Mouse (Mus musculus) layer of hippocampus, adult 8-10 months (tissue): ENCODE measurements at regions not wholly inside any gene's neighbourhood (a gene's known extent, or its start where the extent isn't known, plus 50 kb on each side); places are given as distances from the start of the nearest gene placed in this dataset.

ENCODE experiments used
- DNase-seq, 2 experiments: peaks; one replicate each; pipeline ENCODE4 v3.0.0; 2022; ENCODE audit warnings: low spot score in 2 of 2

DNA sequence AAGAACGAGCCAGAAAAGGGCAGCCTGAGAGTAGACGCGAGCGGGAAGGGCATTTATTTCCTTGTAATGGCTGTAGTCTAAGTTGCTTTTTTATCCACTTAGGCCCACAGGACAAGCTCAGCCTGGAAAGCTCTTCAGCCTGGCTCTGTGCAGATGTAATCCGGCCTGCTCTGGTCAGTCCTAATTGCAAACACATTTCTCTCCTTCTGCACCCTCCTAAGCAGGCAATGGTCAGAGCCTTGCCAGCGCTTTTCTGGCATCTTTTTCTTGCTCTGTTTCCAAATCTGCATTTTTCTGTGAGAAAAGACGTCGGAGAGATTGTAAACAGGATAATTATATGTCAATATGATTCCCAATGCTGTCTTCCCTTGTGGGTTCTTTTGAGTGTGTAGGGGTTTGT is 224.3 kb upstream of the Tank start:
- DNase-seq: no peak

- DNase-seq: no peak
Measured at GRCm38 (mm10) chr2:61347451-61347850, 230.9 kb upstream of the Tank start.

- no peak for DNase-seq
Measured at GRCm38 (mm10) chr2:61346012-61346760, 232.2 kb upstream of the Tank start.

DNA sequence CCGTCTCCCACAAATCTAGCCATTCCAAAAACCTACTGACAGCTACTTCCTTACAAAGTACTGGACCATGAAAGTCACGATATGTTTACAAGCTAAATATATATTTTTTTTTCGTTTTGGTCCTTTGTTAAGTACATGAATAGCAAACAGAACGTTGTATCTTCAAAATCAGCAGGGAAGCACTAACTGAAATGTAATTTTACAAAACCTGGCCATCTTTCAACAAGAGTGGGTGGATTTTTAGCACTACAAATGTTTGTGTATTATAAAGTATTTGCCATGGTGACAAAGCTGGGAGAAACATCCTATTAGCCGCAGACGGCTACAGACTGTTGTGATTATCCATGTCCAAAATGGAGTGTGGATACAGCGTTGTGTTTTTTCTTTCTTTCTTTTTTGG is 233.1 kb upstream of the Tank start:
- DNase-seq: no peak

DNA sequence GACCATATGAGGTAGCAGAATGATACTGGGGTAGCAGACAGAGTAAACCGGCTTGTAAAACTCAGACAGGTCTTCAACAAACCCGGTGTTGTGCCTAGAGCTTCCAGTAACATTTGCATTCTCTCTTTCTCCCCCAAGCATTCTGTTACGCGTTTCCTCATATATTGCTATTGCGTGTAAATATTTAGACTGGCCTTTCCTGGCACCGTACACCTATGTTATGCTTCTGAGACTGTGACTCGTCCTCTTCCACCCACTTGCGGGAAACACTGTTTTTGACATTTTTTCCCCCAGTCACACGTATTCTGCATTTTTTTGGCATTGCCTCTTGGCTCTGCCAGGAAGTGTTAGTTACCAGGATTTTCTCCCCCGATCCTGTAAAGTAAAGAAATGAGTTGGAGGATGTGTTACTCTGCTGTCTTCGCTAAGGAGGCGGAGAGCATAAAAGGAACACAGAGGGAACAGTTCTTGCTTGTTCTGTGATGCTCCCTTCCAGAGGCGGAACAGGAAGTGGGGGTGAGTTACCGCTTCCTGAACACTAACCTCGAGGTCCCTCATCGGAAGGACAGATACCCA is 233.7 kb upstream of the Tank start:
- DNase-seq: peak; percentile 5 to 10

GRCm38 (mm10) chr2:61341254-61341653 is 237.1 kb upstream of the Tank start:
- no peak for DNase-seq

- DNase-seq: no peak
Measured at GRCm38 (mm10) chr2:61319226-61319625, 259.2 kb upstream of the Tank start.

- no peak for DNase-seq
Measured at GRCm38 (mm10) chr2:61310405-61310804, 268.0 kb upstream of the Tank start.

DNA sequence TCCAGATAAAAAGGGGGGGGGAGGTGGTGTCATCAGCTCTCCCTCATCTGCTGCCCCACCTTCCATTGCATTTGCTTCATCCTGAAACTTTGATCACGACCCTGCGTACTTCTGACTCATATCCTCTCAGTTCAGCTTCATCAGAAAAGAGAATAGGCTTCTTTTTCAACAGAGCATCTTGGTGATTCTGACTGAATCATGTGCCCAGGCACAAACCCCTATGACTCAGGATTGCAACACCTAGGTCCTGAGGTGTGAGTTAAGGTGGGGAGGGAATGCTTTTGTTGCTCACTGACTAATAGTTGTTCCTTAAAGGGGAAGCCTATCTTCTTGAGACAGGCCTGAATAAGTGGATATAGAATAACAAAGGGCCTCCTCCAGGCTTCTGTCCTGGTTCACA is 269.2 kb upstream of the Tank start:
- DNase-seq: no peak

DNA sequence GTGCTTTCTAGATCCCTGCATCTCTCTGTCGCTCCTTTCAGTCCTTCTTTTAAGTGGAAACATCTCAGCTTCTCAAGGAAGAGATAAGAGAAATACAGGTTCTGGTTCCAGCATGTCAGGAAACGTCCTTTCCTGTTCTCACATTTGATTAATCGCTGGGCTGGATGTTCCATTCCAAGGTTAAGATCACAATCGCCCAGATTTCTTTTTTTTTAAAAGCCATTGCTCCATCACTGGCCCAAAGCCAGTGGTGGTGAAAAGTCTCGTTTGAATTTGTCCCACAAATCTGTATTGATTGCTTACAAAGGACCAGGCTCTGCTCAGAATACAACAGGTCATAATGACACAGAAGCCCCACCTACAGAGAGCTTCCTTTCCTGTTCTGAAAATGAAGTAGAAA is 281.2 kb upstream of the Tank start:
- no peak for DNase-seq

DNA sequence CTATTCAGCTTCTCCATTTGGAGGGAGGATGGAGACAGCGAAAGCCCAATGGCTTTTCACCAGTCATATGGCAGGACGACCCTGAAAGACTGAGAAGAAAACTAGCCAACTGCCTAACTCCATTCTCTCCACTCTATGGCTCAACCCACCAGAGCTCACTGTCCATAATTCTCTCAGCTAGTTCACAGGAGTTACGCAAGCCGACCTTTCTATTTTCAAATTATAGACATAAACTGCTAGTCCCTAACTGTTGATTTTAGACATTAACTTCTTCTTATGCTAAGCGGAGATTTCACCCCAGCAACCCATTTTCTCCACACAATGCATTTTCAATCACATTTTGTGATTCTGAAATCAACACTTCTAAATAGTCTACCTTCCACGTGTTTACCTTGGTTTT is 281.8 kb upstream of the Tank start:
- no peak for DNase-seq

DNA sequence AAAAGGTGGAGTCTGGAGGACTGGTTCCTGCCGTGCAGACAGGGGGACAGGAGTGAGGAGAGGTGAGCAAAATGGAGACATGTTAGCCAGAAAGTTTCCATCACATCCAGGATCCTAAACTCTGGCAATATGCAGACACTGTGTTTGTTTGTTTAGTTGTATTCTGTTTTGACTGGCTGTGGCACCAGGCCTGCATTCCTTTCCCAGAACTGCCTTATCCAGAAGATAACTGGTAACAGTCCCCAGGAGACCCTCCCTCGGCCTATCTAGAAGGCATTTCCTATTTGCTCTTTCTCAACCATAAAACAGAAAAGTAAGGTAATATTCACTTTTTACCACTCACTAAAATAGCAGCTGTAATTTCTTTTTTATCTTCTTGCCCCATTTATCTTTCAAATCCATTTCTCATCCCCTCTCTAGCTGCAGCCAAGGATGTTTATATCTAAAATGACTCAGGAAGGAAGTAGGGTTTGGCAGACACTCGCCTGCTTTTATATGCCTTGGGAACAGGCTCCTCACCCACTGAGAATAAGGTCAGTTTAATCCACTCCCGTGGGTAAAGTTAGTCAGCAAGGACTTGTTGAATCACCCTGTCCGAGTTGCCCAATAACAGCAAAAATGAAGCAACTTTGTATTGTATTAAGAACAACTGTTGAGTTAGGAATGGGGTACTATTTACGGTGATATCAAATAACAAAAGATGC is 283.0 kb upstream of the Tank start:
- no peak for DNase-seq

DNA sequence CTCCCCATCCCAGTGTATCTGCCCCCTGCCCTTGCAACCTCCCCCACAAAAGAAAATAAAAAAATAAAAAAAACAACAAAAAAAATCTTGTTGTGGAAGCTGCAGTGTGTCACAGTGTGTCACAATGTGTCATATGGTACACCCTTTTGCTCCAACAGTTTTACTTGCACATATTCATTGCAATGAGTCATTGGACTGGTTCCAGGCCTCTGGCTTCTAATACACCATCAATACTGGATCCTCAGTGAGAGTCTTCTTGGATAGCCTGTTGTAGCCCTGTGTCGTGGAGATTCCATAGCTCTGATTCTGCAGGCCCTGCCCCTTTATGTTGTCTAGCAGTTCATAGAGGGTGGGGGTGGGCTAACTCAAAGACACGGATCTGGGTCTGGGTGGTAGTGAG is 290.1 kb upstream of the Tank start:
- DNase-seq: no peak

DNA sequence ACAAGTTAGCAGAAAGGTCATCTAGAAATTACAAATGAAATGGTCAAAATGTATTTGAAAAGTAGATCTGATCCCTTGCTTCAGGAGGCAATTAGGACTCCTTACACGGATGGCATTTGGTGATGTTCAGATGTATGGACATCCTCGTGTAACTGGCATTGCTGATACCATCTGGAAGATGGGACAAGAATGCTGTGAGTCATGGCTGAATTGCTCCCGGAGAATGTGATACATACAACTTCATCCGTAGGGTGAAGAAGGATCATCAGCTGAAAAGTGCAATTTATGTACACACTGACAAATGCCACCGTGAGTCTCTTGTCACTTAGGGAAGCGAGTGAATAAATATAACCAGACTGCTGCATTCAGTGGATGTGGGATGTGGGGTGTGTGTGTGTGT is 293.7 kb upstream of the Tank start:
- DNase-seq: no peak

- peak in 1 of 2 experiments; percentile 5 for DNase-seq
Measured at GRCm38 (mm10) chr2:61283829-61284601, 294.4 kb upstream of the Tank start.

- DNase-seq: no peak
Measured at GRCm38 (mm10) chr2:61272721-61273120, 305.7 kb upstream of the Tank start.

DNA sequence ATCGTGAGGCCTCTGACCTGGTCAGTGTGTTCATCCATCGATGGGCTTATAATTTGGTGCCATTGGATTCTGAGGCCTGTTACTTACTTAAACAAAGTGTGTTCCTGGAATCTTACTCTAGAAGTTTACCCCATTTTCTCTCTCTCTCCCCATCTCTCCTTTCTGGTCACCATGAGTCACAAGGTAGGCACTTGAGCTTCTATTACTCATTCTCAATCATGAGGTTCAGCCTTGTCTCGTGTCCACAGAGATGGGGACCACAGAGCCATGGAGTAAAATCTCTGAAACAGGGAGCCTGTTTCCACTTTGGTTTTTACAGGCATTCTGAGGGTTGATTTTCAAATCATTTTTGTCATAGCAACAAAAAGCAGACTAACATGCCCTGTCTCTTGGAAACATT is 304.7 kb upstream of the Rbms1 start:
- DNase-seq: no peak

GRCm38 (mm10) chr2:61250068-61250800 is 287.2 kb upstream of the Rbms1 start:
- DNase-seq: no peak

DNA sequence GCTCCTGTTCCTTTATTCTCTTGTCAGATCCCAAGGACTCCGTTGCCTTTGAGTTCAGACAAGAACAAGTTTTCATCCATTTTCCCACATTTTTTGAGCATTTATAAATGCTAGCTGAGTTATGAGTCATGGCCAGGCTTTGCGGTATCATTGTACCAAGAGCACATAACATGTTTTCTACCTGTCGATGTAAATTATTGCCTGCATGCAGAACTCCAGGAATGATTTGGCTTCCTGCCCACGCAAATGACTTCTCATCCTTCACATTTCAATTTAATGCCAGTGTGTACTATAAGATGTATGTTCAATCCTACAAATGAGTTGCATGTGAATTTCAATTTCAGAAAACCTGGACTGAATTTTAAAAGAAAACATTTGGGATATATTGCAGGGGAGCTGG is 285.0 kb upstream of the Rbms1 start:
- DNase-seq: no peak

DNA sequence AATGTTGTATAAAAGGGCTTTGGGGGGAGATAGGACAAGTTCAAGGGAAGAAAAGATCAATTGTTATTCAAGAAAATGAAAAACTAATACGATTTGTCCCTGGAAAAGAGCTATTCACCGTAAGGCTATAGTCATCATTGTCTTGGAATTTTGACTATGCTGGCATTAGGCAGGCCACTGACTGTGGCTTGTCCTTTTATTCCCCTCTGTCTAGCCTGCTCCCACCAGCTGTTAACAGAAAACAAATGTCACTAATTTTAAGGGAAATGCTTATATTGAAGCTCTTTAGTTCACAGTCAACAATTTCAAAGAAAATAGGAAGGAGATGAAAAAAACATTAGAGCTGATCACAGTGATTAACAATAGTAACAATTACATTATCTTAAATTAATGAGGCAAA is 284.3 kb upstream of the Rbms1 start:
- DNase-seq: no peak

GRCm38 (mm10) chr2:61246691-61247258 is 283.8 kb upstream of the Rbms1 start:
- no peak for DNase-seq
